Mouse (Mus musculus): ENCODE results near the gene Izumo4.

DNA sequence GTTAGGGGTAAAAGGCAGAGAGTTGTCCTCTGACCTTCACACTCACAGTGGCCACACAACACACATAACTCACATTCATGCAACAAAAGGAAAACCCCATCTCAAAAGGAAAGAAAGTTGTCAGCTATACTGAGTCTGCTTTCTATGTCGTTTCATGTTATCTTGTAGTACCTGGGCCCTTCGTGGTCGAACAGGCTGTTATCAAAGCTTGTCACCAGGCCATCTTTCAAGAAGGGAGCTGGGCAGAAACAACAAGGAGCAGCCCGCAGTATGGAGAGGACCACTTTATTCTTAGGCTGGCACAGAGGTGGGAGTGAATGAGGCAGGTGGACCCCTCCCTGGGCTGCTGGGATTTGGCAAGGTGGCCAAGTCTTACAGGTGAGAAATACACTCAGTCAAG lies 17.0 kb upstream of the Izumo4 start:
- peak; percentile 94 for TF ChIP-seq EP300 (IDR thresholded peaks at IDR 0.05; ENCODE audit: low read depth)
- TF ChIP-seq CTCF (IDR thresholded peaks at IDR 0.05; ENCODE audit: low read depth): no peak
